Mouse (Mus musculus) mouse trophoblast stem cell (cell line): ENCODE results near the gene Gm340.

Experiments
- in situ Hi-C, 2 experiments: fragments of 300-500 bp; cut with MseI, MboI; formaldehyde crosslinking; loops; 2 replicates in 1 of 2; 3 replicates in 1 of 2; pipeline ENCODE4 v1.15.1; 2025

The Gm340 gene

GRCm38 (mm10) chr19:41581706-41582420 lies at the start of gene Gm340:
TSS of gene Gm340 (plus strand) at chr19:41582370.
- in situ Hi-C loops: no loop called here

GRCm38 (mm10) chr19:41534021-41534420 lies 48.1 kb upstream of the Gm340 start:
- in situ Hi-C loops: no loop called here

- in situ Hi-C loops: no loop called here
Measured at GRCm38 (mm10) chr19:41556981-41557380, 25.2 kb upstream of the Gm340 start.

GRCm38 (mm10) chr19:41557491-41557890 lies 24.7 kb upstream of the Gm340 start:
- in situ Hi-C loops: no loop called here

GRCm38 (mm10) chr19:41558891-41559486 lies 23.2 kb upstream of the Gm340 start:
- in situ Hi-C loops: no loop called here

GRCm38 (mm10) chr19:41560856-41561255 lies 21.3 kb upstream of the Gm340 start:
- in situ Hi-C loops: no loop called here

- in situ Hi-C loops: no loop called here
Measured at GRCm38 (mm10) chr19:41568791-41569190, 13.4 kb upstream of the Gm340 start.

GRCm38 (mm10) chr19:41573700-41574099 lies 8.5 kb upstream of the Gm340 start:
- in situ Hi-C loops: no loop called here

GRCm38 (mm10) chr19:41577576-41577975 lies 4.6 kb upstream of the Gm340 start:
- in situ Hi-C loops: no loop called here

- in situ Hi-C loops: no loop called here
Measured at GRCm38 (mm10) chr19:41579311-41579920, 2.8 kb upstream of the Gm340 start.

- in situ Hi-C loops: no loop called here
Measured at GRCm38 (mm10) chr19:41582918-41583514, 846 bp downstream of the Gm340 start.

- in situ Hi-C loops: no loop called here
Measured at GRCm38 (mm10) chr19:41586752-41587151, 4.6 kb downstream of the Gm340 start.

GRCm38 (mm10) chr19:41587431-41588222 lies 5.5 kb downstream of the Gm340 start:
- in situ Hi-C loops: no loop called here

GRCm38 (mm10) chr19:41589026-41589425 lies 6.9 kb downstream of the Gm340 start:
- in situ Hi-C loops: no loop called here

- in situ Hi-C loops: no loop called here
Measured at GRCm38 (mm10) chr19:41589681-41590080, 7.5 kb downstream of the Gm340 start.

GRCm38 (mm10) chr19:41591808-41592207 lies 9.6 kb downstream of the Gm340 start:
- in situ Hi-C loops: no loop called here

GRCm38 (mm10) chr19:41597170-41597894 lies 15.2 kb downstream of the Gm340 start:
- in situ Hi-C loops: no loop called here

- in situ Hi-C loops: no loop called here
Measured at GRCm38 (mm10) chr19:41600647-41601046, 18.5 kb downstream of the Gm340 start.

GRCm38 (mm10) chr19:41606208-41606987 lies 24.2 kb downstream of the Gm340 start:
- in situ Hi-C loops: no loop called here

- in situ Hi-C loops: no loop called here
Measured at GRCm38 (mm10) chr19:41611683-41612082, 29.5 kb downstream of the Gm340 start.
